Mouse (Mus musculus): ENCODE data around the gene Catspere2.

Catspere2 gene

GRCm38 (mm10) chr1:178219166-178220077, 236.2 kb downstream of the Catspere2 start:
- DNase-seq (ENCODE audit: low spot score), result no peak

All from embryo, embryonic 10.5 days (tissue).